Mouse (Mus musculus) left cerebral cortex, postnatal 10 days (tissue): ENCODE measurements at regions not wholly inside any gene's neighbourhood (a gene's known extent, or its start where the extent isn't known, plus 50 kb on each side); places are given as distances from the start of the nearest gene placed in this dataset.

Experiments used
- DNase-seq, 2 experiments: peaks; one replicate each; pipeline ENCODE4 v3.0.0; 2021 to 2022; ENCODE audit warnings: low spot score in 2 of 2, mixed read lengths in 1 of 2; ENCODE audit errors: extremely low spot score in 1 of 2
- intact Hi-C: fragments of 180-260 bp; cut with DNase I; formaldehyde crosslinking; loops from one replicate; pipeline ENCODE4 v1.15.1; 2025

- intact Hi-C loops = loop anchor here (10.0 kb wide), 1 partner anchor 483 kb away; no protein-coding TSS in a partner anchor
These were observed 57.8 kb downstream of the Ier5 start for GRCm38 (mm10) chr1:155041592-155041991.

GRCm38 (mm10) chr1:155040939-155041371 lies 58.5 kb downstream of the Ier5 start:
- no peak for DNase-seq
- intact Hi-C loops = loop anchor here (10.0 kb wide), 1 partner anchor 484 kb away; no protein-coding TSS in a partner anchor

More at GRCm38 (mm10) chr1:155041592-155041991, 57.8 kb downstream of the Ier5 start:
- DNase-seq = no peak

GRCm38 (mm10) chr1:155040086-155040726 lies 59.2 kb downstream of the Ier5 start:
- DNase-seq = no peak
- intact Hi-C loops = loop anchor here (10.0 kb wide), 1 partner anchor 485 kb away; no protein-coding TSS in a partner anchor

GRCm38 (mm10) chr1:155038631-155039625 lies 60.5 kb downstream of the Ier5 start:
- intact Hi-C loops = no loop called here
- no peak for DNase-seq

GRCm38 (mm10) chr1:155037479-155037878 lies 62.0 kb downstream of the Ier5 start:
- intact Hi-C loops = no loop called here
- DNase-seq = no peak

GRCm38 (mm10) chr1:155030908-155031307 lies 68.5 kb downstream of the Ier5 start:
- no peak for DNase-seq
- intact Hi-C loops = no loop called here

GRCm38 (mm10) chr1:155029195-155029879 lies 70.1 kb downstream of the Ier5 start:
- DNase-seq = peak in 1 of 2 experiments; percentile 43
- intact Hi-C loops = loop anchor here (5.0 kb wide), 2 partner anchors 188 to 253 kb away; no protein-coding TSS in a partner anchor

GRCm38 (mm10) chr1:155028735-155029134 lies 70.7 kb downstream of the Ier5 start:
- DNase-seq = no peak
- intact Hi-C loops = loop anchor here (5.0 kb wide), 2 partner anchors 189 to 254 kb away; no protein-coding TSS in a partner anchor

- intact Hi-C loops = loop anchor here (5.0 kb wide), 2 partner anchors 189 to 254 kb away; no protein-coding TSS in a partner anchor
- DNase-seq = no peak
These were observed 71.3 kb downstream of the Ier5 start for GRCm38 (mm10) chr1:155028147-155028546.

- intact Hi-C loops = loop anchor here (5.0 kb wide), 2 partner anchors 190 to 255 kb away; no protein-coding TSS in a partner anchor
- peak in 1 of 2 experiments; percentile 45 for DNase-seq
These were observed 71.9 kb downstream of the Ier5 start for GRCm38 (mm10) chr1:155027583-155027982.

- intact Hi-C loops = loop anchor here (5.0 kb wide), 2 partner anchors 191 to 256 kb away; no protein-coding TSS in a partner anchor
- peak; percentile 75 to 83 for DNase-seq
These were observed 73.5 kb downstream of the Ier5 start for GRCm38 (mm10) chr1:155025862-155026478.

GRCm38 (mm10) chr1:155023324-155023723 lies 76.1 kb downstream of the Ier5 start:
- no peak for DNase-seq
- intact Hi-C loops = no loop called here

- intact Hi-C loops = no loop called here
- no peak for DNase-seq
These were observed 83.8 kb downstream of the Ier5 start for GRCm38 (mm10) chr1:155015669-155016068.

- intact Hi-C loops = no loop called here
- no peak for DNase-seq
These were observed 84.5 kb downstream of the Ier5 start for GRCm38 (mm10) chr1:155014944-155015343.

- peak in 1 of 2 experiments; percentile 36 for DNase-seq
- intact Hi-C loops = no loop called here
These were observed 85.7 kb downstream of the Ier5 start for GRCm38 (mm10) chr1:155013784-155014183.

GRCm38 (mm10) chr1:155013361-155013760 lies 86.1 kb downstream of the Ier5 start:
- intact Hi-C loops = no loop called here

GRCm38 (mm10) chr1:155006539-155007486 lies 92.6 kb downstream of the Ier5 start:
- intact Hi-C loops = loop anchor here (1.0 to 10.0 kb wide), 3 partner anchors 122 to 725 kb away; partner anchors contain the start of gene Cacna1e
- DNase-seq = peak; percentile 82 to 90

More at GRCm38 (mm10) chr1:155013361-155013760, 86.1 kb downstream of the Ier5 start:
- DNase-seq = no peak
